Comparison of ENCODE assay signal across 9 mouse cellular contexts in genomic region chr19:23688421-23688946, GRCm38 (mm10). TPM values are rescaled to one million over a fixed set of nuclear protein-coding genes. Genes with fewer than 3 reads are reported as not detected.
DNase-seq lines count a peak whose midpoint lies in the region; ATAC-seq and TF ChIP-seq lines count a peak whose summit lies in the region.
"Had no signal": no experiment of that assay in that cellular context is flagged by ENCODE, and none has a peak within 500 bp of the region (broad histone marks: within the 10 kb centered on the region; RNA-seq: fewer than 3 reads in every experiment).

No protein-coding gene starts in this region.

- intact Hi-C loops in heart, postnatal 36 days (cut with DNase I): loop anchor here (1.0 to 10.0 kb wide), 2 partner anchors 70 to 276 kb away; partner anchors contain the start of gene Apba1

- peaks cover 26% of the 10 kb centered on the region for H3K79me2 ChIP-seq in MEL (ENCODE audit: control insufficient read depth, insufficient read depth, low read length, poor library complexity)

- peak overlapping the region; percentile 9; the same call in 1 of the 2 replicates for H3K9ac ChIP-seq in heart, embryonic 15.5 days
- peak overlapping the region; percentile 97 for H3K9ac ChIP-seq in MEL (ENCODE audit: control insufficient read depth, low read depth, low read length, poor library complexity, severe bottlenecking)
- no peak overlapping the region for H3K9ac ChIP-seq in forebrain, embryonic 16.5 days (replicated peaks; ENCODE audit: low read depth, low read length)
- H3K9ac ChIP-seq in liver, postnatal 0 days (replicated peaks): no peak overlapping the region
- no peak overlapping the region for H3K9ac ChIP-seq in stomach, embryonic 15.5 days

- no peak for TF ChIP-seq POLR2A in MEL (IDR thresholded peaks at IDR 0.05; ENCODE audit: control insufficient read depth in 1 of 2, insufficient read depth in 1 of 2, low read depth in 1 of 2, low read length in 2 of 2, poor library complexity in 1 of 2)

- TF ChIP-seq CTCF in MEL (IDR thresholded peaks at IDR 0.05 in 2 of 3, conservative IDR thresholded peaks at IDR 0.05 in 1 of 3; ENCODE audit: control insufficient read depth in 1 of 3, insufficient read depth in 1 of 3, low read depth in 2 of 3, low read length in 3 of 3, poor library complexity in 1 of 3, severe bottlenecking in 1 of 3): no peak
- TF ChIP-seq CTCF in liver, postnatal 0 days (IDR thresholded peaks at IDR 0.05; ENCODE audit: low read depth): no peak

- no peak overlapping the region for H3K27ac ChIP-seq in heart, embryonic 15.5 days
- no peak overlapping the region for H3K27ac ChIP-seq in MEL (ENCODE audit: control insufficient read depth, low read depth, low read length)
- H3K27ac ChIP-seq in forebrain, embryonic 16.5 days (ENCODE audit: low read length): no peak overlapping the region
- no peak overlapping the region for H3K27ac ChIP-seq in liver, postnatal 0 days (ENCODE audit: low read depth)
- H3K27ac ChIP-seq in stomach, embryonic 15.5 days: no peak overlapping the region

- peaks cover 9% of the 10 kb centered on the region for H3K4me1 ChIP-seq in heart, embryonic 15.5 days (replicated peaks)
- H3K4me1 ChIP-seq in MEL (ENCODE audit: control insufficient read depth in 1 of 2, insufficient read depth in 2 of 2, low read length in 2 of 2): peaks cover 0 to 11% of the 10 kb centered on the region in 2 experiments; a peak in 2 of 4 replicates
- H3K4me1 ChIP-seq in forebrain, embryonic 16.5 days (replicated peaks; ENCODE audit: control insufficient read depth, insufficient read depth, low read length): peaks cover 6% of the 10 kb centered on the region; the same call in 1 of the 2 replicates
- peaks cover 5% of the 10 kb centered on the region; the same call in 1 of the 2 replicates for H3K4me1 ChIP-seq in liver, postnatal 0 days (ENCODE audit: insufficient read depth)
- H3K4me1 ChIP-seq in stomach, embryonic 15.5 days: no peaks in the 10 kb centered on the region; the same call in 1 of the 2 replicates

- no peaks in the 10 kb centered on the region for H3K9me3 ChIP-seq in heart, embryonic 15.5 days (replicated peaks)
- H3K9me3 ChIP-seq in MEL (replicated peaks; ENCODE audit: insufficient read depth, low read length): no peaks in the 10 kb centered on the region
- H3K9me3 ChIP-seq in forebrain, embryonic 16.5 days (ENCODE audit: control insufficient read depth, low read length): no peaks in the 10 kb centered on the region
- H3K9me3 ChIP-seq in liver, postnatal 0 days (ENCODE audit: low read length): no peaks in the 10 kb centered on the region
- no peaks in the 10 kb centered on the region for H3K9me3 ChIP-seq in stomach, embryonic 15.5 days

- no peak for TF ChIP-seq EP300 in MEL (IDR thresholded peaks at IDR 0.05; ENCODE audit: low read depth in 1 of 2, low read length in 2 of 2)
- no peak for TF ChIP-seq EP300 in liver, postnatal 0 days (IDR thresholded peaks at IDR 0.05; ENCODE audit: low read depth)

- no peak for DNase-seq in heart, postnatal 36 days
- peak; percentile 39 for DNase-seq in MEL (ENCODE audit: low read depth, low spot score)
- DNase-seq in liver, postnatal 0 days: no peak
- no peak for DNase-seq in gastrocnemius, postnatal 4 days (ENCODE audit: low spot score in 2 of 2)
- DNase-seq in spleen, postnatal 36 days (ENCODE audit: low spot score in 2 of 2): no peak

- TF ChIP-seq RAD21 in MEL (IDR thresholded peaks at IDR 0.05; ENCODE audit: low read depth, low read length): no peak

- ATAC-seq in heart, embryonic 15.5 days (replicated peaks; ENCODE audit: insufficient number of reproducible peaks, insufficient read depth, low FRiP score, low read depth): no peak
- no peak for ATAC-seq in forebrain, embryonic 16.5 days
- ATAC-seq in liver, postnatal 0 days: no peak
- ATAC-seq in stomach, embryonic 15.5 days (ENCODE audit: insufficient read depth, low FRiP score, low read depth): no peak

- no peaks in the 10 kb centered on the region for H3K27me3 ChIP-seq in heart, embryonic 15.5 days
- no peaks in the 10 kb centered on the region for H3K27me3 ChIP-seq in MEL (ENCODE audit: control insufficient read depth in 1 of 2, insufficient read depth in 2 of 2, low read length in 2 of 2)
- H3K27me3 ChIP-seq in forebrain, embryonic 16.5 days (replicated peaks; ENCODE audit: control insufficient read depth, insufficient read depth, low read length): no peaks in the 10 kb centered on the region
- no peaks in the 10 kb centered on the region for H3K27me3 ChIP-seq in liver, postnatal 0 days (ENCODE audit: insufficient read depth, low read length)
- no peaks in the 10 kb centered on the region for H3K27me3 ChIP-seq in stomach, embryonic 15.5 days (replicated peaks)

- 30% methylated on average over 4 of the region's 4 CpGs for WGBS in heart, embryonic 15.5 days
- 8% methylated on average over 4 of the region's 4 CpGs for WGBS in forebrain, embryonic 16.5 days
- WGBS in liver, postnatal 0 days (ENCODE audit: insufficient replicate concordance): 45% methylated on average over 4 of the region's 4 CpGs
- WGBS in stomach, embryonic 15.5 days: 21% methylated on average over 4 of the region's 4 CpGs

- peak overlapping the region; percentile 75 for H3K4me2 ChIP-seq in heart, embryonic 15.5 days
- H3K4me2 ChIP-seq in forebrain, embryonic 16.5 days (ENCODE audit: low read length): peak overlapping the region; percentile 47
- H3K4me2 ChIP-seq in liver, postnatal 0 days (ENCODE audit: low read depth, low read length): peak overlapping the region; percentile 86
- H3K4me2 ChIP-seq in stomach, embryonic 15.5 days: peak overlapping the region; percentile 57

- H3K36me3 ChIP-seq in heart, embryonic 15.5 days: no peaks in the 10 kb centered on the region
- H3K36me3 ChIP-seq in MEL (ENCODE audit: control insufficient read depth in 1 of 2, insufficient read depth in 2 of 2, low read length in 2 of 2): peaks cover 0 to 18% of the 10 kb centered on the region in 2 experiments; a peak in 2 of 4 replicates
- no peaks in the 10 kb centered on the region for H3K36me3 ChIP-seq in forebrain, embryonic 16.5 days (ENCODE audit: control insufficient read depth, insufficient read depth)
- H3K36me3 ChIP-seq in liver, postnatal 0 days (replicated peaks; ENCODE audit: insufficient read depth, low read length): no peaks in the 10 kb centered on the region
- H3K36me3 ChIP-seq in stomach, embryonic 15.5 days: no peaks in the 10 kb centered on the region

- H3K4me3 ChIP-seq in heart, embryonic 15.5 days: peak overlapping the region; percentile 40
- H3K4me3 ChIP-seq in MEL (ENCODE audit: control insufficient read depth in 1 of 2, insufficient read depth in 1 of 2, low read depth in 2 of 2, low read length in 2 of 2): peak overlapping the region; percentile 47 to 95
- peak overlapping the region; percentile 25 for H3K4me3 ChIP-seq in forebrain, embryonic 16.5 days (replicated peaks; ENCODE audit: low read length)
- H3K4me3 ChIP-seq in liver, postnatal 0 days (ENCODE audit: low read depth, low read length): peak overlapping the region; percentile 82
- H3K4me3 ChIP-seq in stomach, embryonic 15.5 days (replicated peaks): peak overlapping the region; percentile 24; the same call in 1 of the 2 replicates

TF ChIP-seq in MEL, 35 proteins besides CTCF, POLR2A, EP300 and RAD21:
- TF ChIP-seq CHD1 (IDR thresholded peaks at IDR 0.05; ENCODE audit: low read depth, low read length) (0 out of 2 replicates have a peak, but pooled peaks have one; percentile 69), MAX (IDR thresholded peaks at IDR 0.05; ENCODE audit: low read length) (no peak)

RNA-seq across cellular contexts. Expression of gene Ptar1, which starts 1.3 kb away (rescaled TPM):
- polyA plus RNA-seq in heart, embryonic 15.5 days (2015; fragmentation: Nextera tagmentation; extraction: Ambion mirVana): 3.7 and 3.8 TPM in 2 replicates
- total RNA-seq in heart, postnatal 36 days (2021): 10 to 100 TPM; 18.5 to 19.0 TPM
- total RNA-seq in MEL (2012; rRNA removed): 4.8 and 4.9 TPM in 2 replicates
- 1 to 10 TPM in 1 of 2 experiments, not detected in 1; 6.9 TPM for polyA plus RNA-seq in MEL (2012; ENCODE audit: insufficient read depth in 1 of 2, insufficient read length in 2 of 2, low read depth in 1 of 2, low replicate concordance in 2 of 2, missing spikeins in 1 of 2)
- 3.0 and 3.1 TPM in 2 replicates for polyA plus RNA-seq in forebrain, embryonic 16.5 days (2015; fragmentation: Nextera tagmentation; extraction: Ambion mirVana)
- 2.2 and 2.5 TPM in 2 replicates for polyA plus RNA-seq in liver, postnatal 0 days (2015; fragmentation: Nextera tagmentation; extraction: Ambion mirVana)
- polyA plus RNA-seq in stomach, embryonic 15.5 days (2015; fragmentation: Nextera tagmentation; extraction: Ambion mirVana): 3.8 and 4.3 TPM in 2 replicates
- total RNA-seq in gastrocnemius, postnatal 4 days (2021): 10 to 100 TPM; 27.4 to 27.8 TPM

RNA-seq across cellular contexts. Expression of gene 1700028P14Rik, which starts 35.9 kb away (rescaled TPM):
- 0.16 TPM in 1 of 2 replicates, not detected in the other for polyA plus RNA-seq in heart, embryonic 15.5 days (2015; fragmentation: Nextera tagmentation; extraction: Ambion mirVana)
- not detected for total RNA-seq in heart, postnatal 36 days (2021)
- total RNA-seq in MEL (2012; rRNA removed): not detected in 2 replicates
- not detected for polyA plus RNA-seq in MEL (2012; ENCODE audit: insufficient read depth in 1 of 2, insufficient read length in 2 of 2, low read depth in 1 of 2, low replicate concordance in 2 of 2, missing spikeins in 1 of 2)
- 0.42 and 1.4 TPM in 2 replicates for polyA plus RNA-seq in forebrain, embryonic 16.5 days (2015; fragmentation: Nextera tagmentation; extraction: Ambion mirVana)
- not detected in 2 replicates for polyA plus RNA-seq in liver, postnatal 0 days (2015; fragmentation: Nextera tagmentation; extraction: Ambion mirVana)
- polyA plus RNA-seq in stomach, embryonic 15.5 days (2015; fragmentation: Nextera tagmentation; extraction: Ambion mirVana): not detected in 2 replicates
- total RNA-seq in gastrocnemius, postnatal 4 days (2021): not detected
- total RNA-seq: neutrophil, adult 5-6 weeks had no signal

Comparison
In these comparisons a context has a peak if more than half of its experiments do, and no peak if none do; other contexts are left out.
1. H3K4me3 ChIP-seq: peak in every context shown above with its lines; median percentile 82 in liver, postnatal 0 days; 71 in MEL; 40 in heart, embryonic 15.5 days; 25 in forebrain, embryonic 16.5 days; 24 in stomach, embryonic 15.5 days.
2. H3K9ac ChIP-seq: peak in heart, embryonic 15.5 days (single experiment) and MEL (single experiment); none in forebrain, embryonic 16.5 days (single experiment), liver, postnatal 0 days (single experiment) and stomach, embryonic 15.5 days (single experiment).
3. Peak in every context shown above with its lines, with median percentiles within 50 percentile points of each other: H3K4me2 ChIP-seq.